Mouse (Mus musculus) intestine, embryonic 16.5 days (tissue): ENCODE measurements around the gene Khk. TPM values are rescaled to one million over a fixed set of nuclear protein-coding genes. Genes with fewer than 3 reads are reported as not detected.

Experiments
- ATAC-seq: fragments of 200-750 bp; cut with Nextera tagmentation; 2 replicates; pipeline ENCODE4 v1.8.0; 2017; ENCODE audit warnings: moderate TSS enrichment, moderate library complexity
- H3K27ac ChIP-seq: fragments of 300-500 bp; sonication (generic); 2 replicates; pipeline ENCODE4 v1.5.1; 2014; ENCODE audit warnings: mild to moderate bottlenecking, low read length
- H3K27me3 ChIP-seq: fragments of 300-500 bp; sonication (generic); replicated peaks from 2 replicates; pipeline ENCODE4 v1.6.1; 2014; ENCODE audit warnings: low read length, control low read depth, mixed read lengths; ENCODE audit not compliant: control insufficient read depth, insufficient read depth
- H3K36me3 ChIP-seq: fragments of 300-500 bp; sonication (generic); 2 replicates; pipeline ENCODE4 v1.6.1; 2014; ENCODE audit warnings: low read length, control low read depth; ENCODE audit not compliant: control insufficient read depth, insufficient read depth
- H3K4me1 ChIP-seq: fragments of 300-500 bp; sonication (generic); 2 replicates; pipeline ENCODE4 v1.6.1; 2014; ENCODE audit warnings: low read length, control low read depth, mixed read lengths; ENCODE audit not compliant: control insufficient read depth, insufficient read depth
- H3K4me2 ChIP-seq: fragments of 300-500 bp; sonication (generic); 2 replicates; pipeline ENCODE4 v1.6.1; 2014; ENCODE audit warnings: low read depth, low read length, control low read depth
- H3K4me3 ChIP-seq: fragments of 300-500 bp; sonication (generic); 2 replicates; pipeline ENCODE4 v1.5.1; 2014; ENCODE audit warnings: mild to moderate bottlenecking, low read length
- H3K9ac ChIP-seq: fragments of 300-500 bp; sonication (generic); 2 replicates; pipeline ENCODE4 v1.6.1; 2014; ENCODE audit warnings: low read depth, low read length
- H3K9me3 ChIP-seq: fragments of 300-500 bp; sonication (generic); 2 replicates; pipeline ENCODE4 v1.6.1; 2016; ENCODE audit warnings: low read length, control low read depth; ENCODE audit not compliant: control insufficient read depth
- WGBS: fragments of 180-500 bp; shearing (Covaris S2); extraction: QIAGEN DNeasy Blood & Tissue Kit; methylation state at CpG from one replicate; pipeline ENCODE4 v1.1.7; 2014; 5-methylcytosine and 5-hydroxymethylcytosine counted together
- polyA plus RNA-seq: library from polyadenylated mRNA; unstranded; fragments of >200 nt; fragmentation: Nextera tagmentation; extraction: Ambion mirVana; gene quantifications from 2 replicates; pipeline ENCODE4 v1.2.1, GENCODE M21; 2015

Gene Khk
- polyA plus RNA-seq, 1 experiment from 2014 or later, result 26.9 TPM

GRCm38 (mm10) chr5:30887858-30888336 lies 33.3 kb upstream of the Khk start:
- Histone ChIP-seq H3K27me3 (no peaks in the 10 kb centered on the region), H3K4me3 (peak overlapping the region; percentile 87), H3K36me3 (peaks cover 9% of the 10 kb centered on the region), H3K4me1 (peaks cover 18% of the 10 kb centered on the region), H3K27ac (peak overlapping the region; percentile 98), H3K4me2 (peak overlapping the region; percentile 88), H3K9ac (peak overlapping the region; percentile 81), H3K9me3 (no peaks in the 10 kb centered on the region)
- ATAC-seq, result peak; percentile 91
- WGBS, result under 1% methylated on average over 28 of the region's 28 CpGs

GRCm38 (mm10) chr5:30888337-30889087 lies 32.7 kb upstream of the Khk start, which contains the start of gene Agbl5:
Agbl5 (plus strand) TSS chr5:30888694.
- H3K4me2 ChIP-seq, result peak within 1 kb of the TSS; percentile 88
- peak within 1 kb of the TSS; percentile 87 for H3K4me3 ChIP-seq
- peak within 1 kb of the TSS; percentile 89 for H3K9ac ChIP-seq
- under 1% methylated on average over 40 of the region's 42 CpGs for WGBS
- no peaks in the 10 kb centered on the region for H3K27me3 ChIP-seq
- H3K4me1 ChIP-seq, result peaks cover 18% of the 10 kb centered on the region
- peak; percentile 94 for ATAC-seq
- peak within 1 kb of the TSS; percentile 98 for H3K27ac ChIP-seq
- H3K9me3 ChIP-seq, result no peaks in the 10 kb centered on the region
- peaks cover 13% of the 10 kb centered on the region for H3K36me3 ChIP-seq

GRCm38 (mm10) chr5:30889088-30889754 lies 32.0 kb upstream of the Khk start:
- peak overlapping the region; percentile 98 for H3K27ac ChIP-seq
- ATAC-seq, result peak; percentile 32
- H3K4me2 ChIP-seq, result peak overlapping the region; percentile 88
- peaks cover 18% of the 10 kb centered on the region for H3K4me1 ChIP-seq
- peak overlapping the region; percentile 89 for H3K9ac ChIP-seq
- H3K36me3 ChIP-seq, result peaks cover 13% of the 10 kb centered on the region
- peak overlapping the region; percentile 87 for H3K4me3 ChIP-seq
- under 1% methylated on average over 24 of the region's 42 CpGs for WGBS
- H3K9me3 ChIP-seq, result no peaks in the 10 kb centered on the region
- no peaks in the 10 kb centered on the region for H3K27me3 ChIP-seq

GRCm38 (mm10) chr5:30890375-30890774 lies 30.9 kb upstream of the Khk start:
- Histone ChIP-seq H3K4me2 (peak overlapping the region; percentile 88), H3K9ac (peak overlapping the region; percentile 89; the same call in 1 of the 2 replicates), H3K9me3 (no peaks in the 10 kb centered on the region), H3K4me3 (peak overlapping the region; percentile 87; the same call in 1 of the 2 replicates), H3K27ac (peak overlapping the region; percentile 39), H3K4me1 (peaks cover 18% of the 10 kb centered on the region), H3K27me3 (no peaks in the 10 kb centered on the region), H3K36me3 (peaks cover 13% of the 10 kb centered on the region)
- WGBS, result 64% methylated on average over 7 of the region's 7 CpGs
- no peak for ATAC-seq

- H3K4me2 ChIP-seq, result no peak overlapping the region
- H3K4me3 ChIP-seq, result no peak overlapping the region
- peaks cover 10% of the 10 kb centered on the region; the same call in 1 of the 2 replicates for H3K36me3 ChIP-seq
- H3K9me3 ChIP-seq, result no peaks in the 10 kb centered on the region
- no peaks in the 10 kb centered on the region for H3K27me3 ChIP-seq
- ATAC-seq, result no peak
- H3K27ac ChIP-seq, result no peak overlapping the region
- H3K4me1 ChIP-seq, result peaks cover 16% of the 10 kb centered on the region
- H3K9ac ChIP-seq, result no peak overlapping the region
- 82% methylated on average over 5 of the region's 5 CpGs for WGBS
Measured at GRCm38 (mm10) chr5:30901860-30902259, 19.4 kb upstream of the Khk start.

- peak; percentile 93 for ATAC-seq
- whole genome bisulfite sequencing, result under 1% methylated on average over 57 of the region's 58 CpGs
Measured at GRCm38 (mm10) chr5:30907413-30908059, 13.7 kb upstream of the Khk start, which contains the start of gene Ost4. Ost4 (minus strand) TSS chr5:30907788.

GRCm38 (mm10) chr5:30908426-30909299 lies 12.6 kb upstream of the Khk start:
- H3K4me1 ChIP-seq, result peaks cover 63% of the 10 kb centered on the region
- 28% methylated on average over 13 of the region's 13 CpGs for WGBS
- H3K27me3 ChIP-seq, result no peaks in the 10 kb centered on the region
- H3K36me3 ChIP-seq, result peaks cover 8% of the 10 kb centered on the region; the same call in 1 of the 2 replicates
- peak; percentile 49 for ATAC-seq
- peak overlapping the region; percentile 71 for H3K9ac ChIP-seq
- peak overlapping the region; percentile 81 for H3K4me2 ChIP-seq
- H3K9me3 ChIP-seq, result no peaks in the 10 kb centered on the region
- peak overlapping the region; percentile 68 for H3K4me3 ChIP-seq
- H3K27ac ChIP-seq, result peak overlapping the region; percentile 96

More at GRCm38 (mm10) chr5:30907413-30908059, 13.7 kb upstream of the Khk start, which contains the start of gene Ost4:
- H3K4me3 ChIP-seq, result peak within 1 kb of the TSS; percentile 68
- H3K36me3 ChIP-seq, result peaks cover 8% of the 10 kb centered on the region; the same call in 1 of the 2 replicates
- peak within 1 kb of the TSS; percentile 71 for H3K9ac ChIP-seq
- H3K27ac ChIP-seq, result peak within 1 kb of the TSS; percentile 96
- no peaks in the 10 kb centered on the region for H3K27me3 ChIP-seq
- peaks cover 58% of the 10 kb centered on the region for H3K4me1 ChIP-seq
- H3K9me3 ChIP-seq, result no peaks in the 10 kb centered on the region
- peak within 1 kb of the TSS; percentile 93 for H3K4me2 ChIP-seq

GRCm38 (mm10) chr5:30909300-30909659 lies 12.0 kb upstream of the Khk start:
- ATAC-seq, result 0 out of 2 replicates have a peak, but pooled peaks have one; percentile 1
- peak overlapping the region; percentile 96 for H3K27ac ChIP-seq
- peaks cover 63% of the 10 kb centered on the region for H3K4me1 ChIP-seq
- WGBS, result 16% methylated on average over 7 of the region's 7 CpGs
- no peak overlapping the region for H3K4me3 ChIP-seq
- peak overlapping the region; percentile 71 for H3K9ac ChIP-seq
- no peaks in the 10 kb centered on the region for H3K27me3 ChIP-seq
- no peaks in the 10 kb centered on the region for H3K9me3 ChIP-seq
- peaks cover 8% of the 10 kb centered on the region; the same call in 1 of the 2 replicates for H3K36me3 ChIP-seq
- H3K4me2 ChIP-seq, result peak overlapping the region; percentile 81; the same call in 1 of the 2 replicates
